Mouse (Mus musculus): ENCODE data around the gene Avil.
A peak's percentile ranks its signal among the peaks of the same experiment; 100 is the strongest.

The Avil gene

GRCm38 (mm10) chr10:127030336-127031296 lies 30.1 kb downstream of the Avil start, which contains the start of gene Tsfm:
TSS of gene Tsfm (minus strand) at chr10:127030840.
- peak; percentile 94 for DNase-seq

- no peak for DNase-seq
These were observed 32.8 kb downstream of the Avil start for GRCm38 (mm10) chr10:127033301-127033741.

GRCm38 (mm10) chr10:127036273-127036672 lies 35.8 kb downstream of the Avil start:
- no peak for DNase-seq

- no peak for DNase-seq
These were observed 37.1 kb downstream of the Avil start for GRCm38 (mm10) chr10:127037641-127038040.

GRCm38 (mm10) chr10:127040569-127041214 lies 40.2 kb downstream of the Avil start:
- DNase-seq, result no peak

GRCm38 (mm10) chr10:127041274-127041766 lies 40.8 kb downstream of the Avil start, which contains the start of the genes Mettl1 and Eef1akmt3:
TSS of gene Mettl1 (plus strand) at chr10:127041414.
TSS of gene Eef1akmt3 (minus strand) at chr10:127041513.
- peak; percentile 34 for DNase-seq

GRCm38 (mm10) chr10:127041774-127042338 lies 41.3 kb downstream of the Avil start:
- DNase-seq, result peak; percentile 81

GRCm38 (mm10) chr10:127042468-127043115 lies 42.1 kb downstream of the Avil start:
- DNase-seq, result no peak

- DNase-seq, result no peak
These were observed 42.7 kb downstream of the Avil start for GRCm38 (mm10) chr10:127043187-127043586.

GRCm38 (mm10) chr10:127047954-127048353 lies 47.4 kb downstream of the Avil start, which contains the start of gene Cyp27b1:
TSS of gene Cyp27b1 (plus strand) at chr10:127048250.
- no peak for DNase-seq

- no peak for DNase-seq
These were observed 48.3 kb downstream of the Avil start for GRCm38 (mm10) chr10:127048608-127049394.

GRCm38 (mm10) chr10:127049395-127050118 lies 49.0 kb downstream of the Avil start:
- peak; percentile 37 for DNase-seq

- no peak for DNase-seq
These were observed 49.6 kb downstream of the Avil start for GRCm38 (mm10) chr10:127050119-127050474.

- no peak for DNase-seq
These were observed 54.1 kb downstream of the Avil start for GRCm38 (mm10) chr10:127054646-127055045.

GRCm38 (mm10) chr10:127055406-127055805 lies 54.9 kb downstream of the Avil start:
- DNase-seq, result no peak

- DNase-seq, result no peak
These were observed 56.0 kb downstream of the Avil start for GRCm38 (mm10) chr10:127056490-127056889.

GRCm38 (mm10) chr10:127058161-127058560 lies 57.7 kb downstream of the Avil start:
- peak; percentile 88 for DNase-seq

- no peak for DNase-seq
These were observed 58.2 kb downstream of the Avil start for GRCm38 (mm10) chr10:127058708-127059107.

GRCm38 (mm10) chr10:127059174-127059967 lies 58.9 kb downstream of the Avil start:
- DNase-seq, result peak; percentile 46

All from thymus, postnatal 14 days (tissue).